Mouse (Mus musculus) ovary, adult 18-20 months (tissue): ENCODE measurements at regions not wholly inside any gene's neighbourhood (a gene's known extent, or its start where the extent isn't known, plus 50 kb on each side); places are given as distances from the start of the nearest gene placed in this dataset.

Experiments
- DNase-seq: peaks from one replicate; pipeline ENCODE4 v3.0.0; 2022; ENCODE audit warnings: low spot score, mixed read lengths

DNA sequence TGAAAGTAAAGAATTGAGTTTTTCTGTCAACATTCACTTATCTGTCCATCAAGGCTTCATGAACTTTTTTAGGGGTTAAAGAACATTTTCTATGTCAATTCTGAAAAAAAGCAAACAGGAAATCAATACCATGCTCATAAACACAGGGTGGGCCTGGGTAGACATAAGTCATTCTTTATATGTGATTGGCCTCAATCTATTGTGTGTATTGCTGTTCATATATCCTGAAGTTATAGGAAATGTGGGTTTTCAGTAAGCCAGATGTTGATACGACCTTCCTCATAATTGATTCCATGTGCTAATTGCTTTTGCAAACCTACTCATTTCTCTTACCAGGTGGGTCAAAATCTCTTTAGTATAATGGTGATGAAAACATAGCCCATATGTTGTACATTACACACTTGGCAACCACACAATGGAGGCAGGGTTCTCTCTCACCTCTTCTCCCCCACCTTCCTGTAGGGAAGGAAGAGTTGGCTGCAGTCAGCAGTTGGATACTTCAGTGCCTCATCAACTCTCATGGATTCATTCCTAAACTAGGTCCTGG, 182.6 kb upstream of the Cd180 start:
- DNase-seq = no peak

DNA sequence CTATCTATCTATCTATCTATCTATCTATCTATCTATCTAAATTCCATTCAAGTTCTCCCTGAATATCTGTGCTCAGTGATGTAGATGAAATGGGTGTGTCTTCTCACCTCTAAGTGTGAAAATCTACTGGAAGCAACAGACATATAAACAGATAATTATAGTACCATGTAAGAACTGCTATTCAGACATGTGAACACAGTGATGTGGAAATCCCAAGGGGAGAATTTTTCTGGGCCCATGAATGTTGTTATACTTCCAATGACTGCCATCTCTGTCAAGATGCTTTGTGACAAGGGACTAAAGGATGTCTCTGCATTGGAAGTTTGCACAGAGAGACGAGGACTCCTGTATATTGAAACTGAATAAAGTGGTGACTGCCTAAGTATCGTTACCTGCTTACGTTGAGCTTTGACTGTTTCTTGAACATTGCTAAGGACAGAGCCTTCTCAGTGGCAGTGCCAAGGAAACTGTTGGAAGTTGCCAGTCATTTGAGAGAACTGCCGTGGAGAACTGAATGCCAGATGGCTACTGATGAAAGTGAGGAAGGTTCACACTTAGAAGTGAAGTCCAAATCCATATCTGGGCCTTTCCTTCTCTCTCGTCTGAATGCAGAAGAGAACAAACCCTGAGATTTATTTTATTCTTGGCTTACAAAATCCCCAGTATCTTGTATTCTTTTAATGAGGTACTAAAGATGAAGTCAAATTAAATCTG, 175.0 kb upstream of the Cd180 start:
- no peak for DNase-seq

DNA sequence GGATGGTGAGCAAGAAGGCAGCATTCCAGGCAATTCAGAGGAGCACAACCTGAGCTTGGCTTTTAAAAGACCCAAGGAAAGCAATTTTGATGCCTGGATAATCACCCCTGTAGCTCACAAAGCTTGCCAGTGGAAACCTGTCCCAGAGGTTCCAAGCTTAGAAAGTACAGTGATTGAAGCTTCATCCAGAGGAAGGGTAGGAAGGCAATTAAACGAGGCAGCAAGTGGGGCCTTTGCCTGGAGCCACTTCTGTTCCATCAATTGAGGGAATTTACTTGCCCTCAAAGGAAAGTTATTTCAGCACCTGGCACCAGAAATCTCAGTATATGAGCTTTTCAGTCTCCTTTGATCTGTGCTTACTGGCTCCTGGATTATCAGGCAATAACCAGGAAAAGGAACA, 171.9 kb upstream of the Cd180 start:
- no peak for DNase-seq

DNA sequence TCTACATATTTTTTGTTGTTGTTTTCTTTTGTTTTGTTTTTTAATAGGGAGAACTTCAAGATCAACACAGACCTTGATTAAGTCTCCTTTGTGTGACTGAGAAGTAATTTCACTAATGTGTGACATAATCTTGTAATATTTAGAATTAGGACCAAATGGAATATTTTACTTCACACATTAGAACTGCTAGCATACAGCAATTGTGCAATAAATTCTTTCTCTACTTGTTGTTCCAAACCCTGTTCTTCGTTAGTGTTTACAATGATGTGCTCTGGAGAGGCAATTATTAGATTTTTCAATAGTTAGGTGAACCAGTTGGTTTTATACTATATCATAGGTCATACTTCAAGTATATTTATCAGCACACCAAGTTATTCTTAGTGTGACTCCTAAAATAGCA, 171.3 kb upstream of the Cd180 start:
- DNase-seq = no peak

DNA sequence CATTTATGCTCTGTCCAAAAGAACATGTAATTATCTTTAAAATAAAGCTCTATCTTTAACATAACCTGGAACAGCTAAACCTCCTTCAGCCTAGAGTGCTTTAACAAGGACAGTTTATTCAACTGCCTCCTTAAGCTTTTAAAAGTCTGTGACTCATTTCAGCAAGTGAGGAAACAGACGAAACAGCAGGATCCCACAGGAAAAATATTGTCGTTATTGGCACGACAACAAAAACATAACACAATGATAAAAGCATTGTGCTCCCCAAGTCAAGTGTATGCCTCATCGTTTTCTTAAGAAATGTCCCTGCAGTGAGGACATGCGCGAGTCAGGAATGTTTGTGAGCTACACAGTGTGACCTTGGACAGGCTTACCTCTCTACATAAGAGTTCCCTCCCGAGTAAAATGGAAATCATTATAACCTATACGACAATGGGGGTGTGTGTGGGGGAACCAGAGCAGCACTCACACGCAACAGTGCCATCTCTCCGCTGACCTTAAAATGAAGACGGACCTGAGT, 166.7 kb upstream of the Cd180 start:
- no peak for DNase-seq

DNA sequence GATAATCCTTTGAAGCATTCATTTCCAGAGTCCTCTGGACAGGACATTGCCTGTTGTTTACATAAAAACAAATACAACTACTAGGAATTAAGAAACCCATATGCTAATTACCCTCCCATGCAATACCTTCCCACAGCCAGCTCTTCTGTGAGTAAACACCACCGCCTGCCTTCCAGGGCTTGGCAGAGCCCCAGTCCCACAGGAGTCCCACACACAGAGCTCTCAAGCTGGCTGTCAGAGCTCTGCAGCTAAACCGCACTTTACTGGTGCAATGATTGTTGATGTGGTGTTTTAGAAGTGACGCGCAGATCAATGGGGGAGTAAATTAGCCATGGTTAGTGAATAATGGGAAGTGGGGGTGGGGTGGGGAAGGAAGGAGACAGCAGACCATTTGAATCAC, 159.6 kb upstream of the Cd180 start:
- DNase-seq = no peak

DNA sequence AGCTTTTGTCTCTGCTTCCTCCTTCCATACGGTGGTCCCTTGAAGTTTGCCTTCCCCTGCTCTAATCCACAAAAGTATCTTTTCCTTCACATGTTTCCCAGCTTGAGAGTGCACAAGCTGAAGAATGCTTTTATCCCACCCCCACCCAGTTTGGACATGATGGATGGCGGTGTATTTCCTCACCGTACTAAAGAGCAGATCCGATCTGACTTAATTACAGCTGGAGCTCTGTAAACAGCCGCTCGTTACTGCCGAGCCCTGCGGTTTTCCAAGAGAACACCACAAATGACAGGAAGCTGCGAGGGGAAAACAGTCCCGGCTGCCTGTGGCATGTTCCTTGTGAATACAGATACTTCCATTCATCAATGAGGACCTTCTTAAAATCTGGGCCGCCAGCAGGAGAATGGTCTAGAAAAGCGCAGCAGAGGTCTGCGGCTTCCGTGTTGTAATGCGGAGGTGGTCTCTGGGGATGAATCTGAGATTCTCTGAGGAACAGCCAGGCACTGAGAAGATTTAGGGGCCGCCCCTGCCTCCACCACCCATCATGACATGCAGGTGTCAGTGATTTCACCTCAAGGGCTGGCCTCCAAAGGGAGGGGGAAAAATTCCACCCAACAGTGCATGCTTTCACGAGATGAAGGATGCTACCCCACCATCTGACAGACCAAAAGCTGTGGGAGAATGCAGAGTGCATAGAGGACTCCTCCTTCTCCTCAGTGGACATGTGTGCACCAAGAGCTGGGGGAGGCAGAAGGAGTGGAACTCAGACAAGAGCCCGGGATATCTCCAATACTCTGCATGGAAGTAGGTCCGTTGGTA, 155.7 kb upstream of the Cd180 start:
- DNase-seq = no peak

DNA sequence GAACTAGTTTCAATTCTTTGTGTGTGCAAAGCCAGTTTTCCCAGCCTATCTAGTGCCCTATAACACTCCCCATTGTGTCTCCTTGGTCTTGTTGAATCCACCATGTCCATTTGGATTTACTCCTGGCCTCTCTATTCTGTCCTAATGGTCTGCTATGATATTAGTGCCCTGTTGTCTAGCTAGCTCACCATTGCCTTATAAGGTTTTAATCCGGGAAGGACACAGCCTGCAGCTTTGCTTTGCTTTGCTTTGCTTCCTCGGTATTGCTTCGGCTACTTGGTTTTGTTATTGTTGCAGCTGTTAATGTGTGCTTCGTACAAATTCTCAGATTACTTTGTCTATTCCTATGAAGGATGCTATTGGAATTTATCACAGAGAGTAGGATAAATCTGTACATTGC, 152.9 kb upstream of the Cd180 start:
- no peak for DNase-seq

DNA sequence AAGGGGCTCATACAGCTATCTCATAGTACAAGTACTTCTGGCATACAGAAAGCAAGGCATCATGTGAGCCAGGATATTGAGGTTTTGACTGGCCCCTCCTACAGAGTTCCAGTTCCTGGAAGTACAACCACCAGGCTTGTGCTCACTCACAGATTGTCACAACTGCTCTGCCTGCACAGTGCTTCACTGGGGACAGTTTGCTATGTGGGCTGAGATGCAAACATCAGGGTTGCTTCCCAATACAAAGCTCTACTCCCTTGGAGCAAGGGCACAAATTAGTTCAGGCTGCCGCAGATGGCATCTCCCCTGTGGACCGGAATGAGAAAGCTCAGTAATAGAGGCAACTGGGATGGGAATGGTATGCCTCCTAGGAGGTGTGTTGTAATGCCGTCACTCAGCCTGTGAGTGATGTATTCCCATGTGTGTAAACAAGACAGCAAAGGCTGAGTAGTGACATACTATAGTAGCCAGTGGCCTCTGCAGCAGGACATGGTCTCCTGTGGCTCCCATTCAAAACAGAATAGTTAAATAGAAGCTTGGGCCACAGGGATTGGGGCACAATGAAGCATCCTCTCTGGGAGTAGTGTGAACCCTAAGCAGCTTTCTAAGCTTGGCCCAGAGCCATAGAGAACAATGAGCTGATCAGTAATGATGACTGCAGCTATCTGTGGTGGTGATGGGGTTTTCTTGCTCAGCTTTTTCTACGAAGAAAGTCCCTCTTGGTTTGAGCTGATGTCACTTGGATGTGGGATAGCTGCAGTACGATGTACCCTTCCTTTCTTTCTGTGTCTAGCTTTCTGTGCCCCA, 148.8 kb upstream of the Cd180 start:
- DNase-seq = no peak

DNA sequence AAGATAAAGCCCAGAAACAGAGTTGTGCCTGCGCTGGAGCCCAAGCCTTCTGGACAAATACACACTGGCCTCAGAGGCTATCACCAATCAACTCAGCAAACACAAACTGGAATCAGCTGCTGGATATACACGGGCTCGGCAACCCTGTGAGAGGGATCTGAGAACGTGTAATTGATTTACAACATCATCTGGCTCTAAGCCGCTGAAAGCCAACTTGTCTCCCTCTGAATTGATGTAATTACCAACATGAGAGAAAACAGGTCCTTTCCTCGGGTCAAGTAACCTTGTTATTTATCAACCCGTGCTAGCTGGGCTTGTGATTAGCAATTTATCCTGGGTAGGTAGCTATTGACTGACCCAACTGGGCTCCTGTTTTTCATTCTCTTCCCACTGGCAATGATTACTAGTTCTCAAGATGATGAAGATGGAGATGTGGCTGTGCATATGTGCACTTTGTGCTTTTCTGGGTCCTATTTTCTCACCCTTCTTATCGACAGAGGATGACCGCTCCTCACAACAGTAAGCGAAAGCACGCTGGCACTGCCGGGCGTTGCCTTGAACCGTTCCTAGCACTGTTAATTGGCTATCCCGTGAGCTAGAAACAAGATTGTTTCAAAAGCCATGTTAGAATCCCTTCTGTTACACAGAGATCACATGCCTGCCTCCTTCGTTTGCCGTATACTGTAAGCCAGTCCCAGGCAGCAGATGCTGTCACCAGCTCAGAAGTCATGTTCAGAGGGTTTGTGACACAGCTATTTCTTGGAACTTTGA, 147.3 kb upstream of the Cd180 start:
- DNase-seq = no peak

DNA sequence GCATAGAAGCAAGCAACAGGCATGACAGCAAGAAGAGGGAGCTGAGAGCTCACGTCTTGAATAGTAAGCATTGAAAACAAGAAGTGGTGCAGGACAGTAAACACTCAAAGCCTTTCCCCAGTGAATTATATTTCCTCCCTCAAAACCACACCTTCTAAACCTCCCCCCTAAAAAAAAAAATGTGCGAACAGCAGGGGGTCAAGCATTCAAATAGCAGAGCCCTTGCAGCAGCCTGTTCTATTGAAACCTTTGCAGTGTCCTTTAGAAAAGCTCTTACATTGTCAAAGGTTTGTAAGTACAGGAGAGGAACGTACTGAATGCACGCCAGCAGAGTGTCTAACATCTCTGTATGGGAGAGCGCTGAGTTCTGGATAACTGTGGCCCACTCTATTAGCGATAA, 145.1 kb upstream of the Cd180 start:
- DNase-seq = no peak

DNA sequence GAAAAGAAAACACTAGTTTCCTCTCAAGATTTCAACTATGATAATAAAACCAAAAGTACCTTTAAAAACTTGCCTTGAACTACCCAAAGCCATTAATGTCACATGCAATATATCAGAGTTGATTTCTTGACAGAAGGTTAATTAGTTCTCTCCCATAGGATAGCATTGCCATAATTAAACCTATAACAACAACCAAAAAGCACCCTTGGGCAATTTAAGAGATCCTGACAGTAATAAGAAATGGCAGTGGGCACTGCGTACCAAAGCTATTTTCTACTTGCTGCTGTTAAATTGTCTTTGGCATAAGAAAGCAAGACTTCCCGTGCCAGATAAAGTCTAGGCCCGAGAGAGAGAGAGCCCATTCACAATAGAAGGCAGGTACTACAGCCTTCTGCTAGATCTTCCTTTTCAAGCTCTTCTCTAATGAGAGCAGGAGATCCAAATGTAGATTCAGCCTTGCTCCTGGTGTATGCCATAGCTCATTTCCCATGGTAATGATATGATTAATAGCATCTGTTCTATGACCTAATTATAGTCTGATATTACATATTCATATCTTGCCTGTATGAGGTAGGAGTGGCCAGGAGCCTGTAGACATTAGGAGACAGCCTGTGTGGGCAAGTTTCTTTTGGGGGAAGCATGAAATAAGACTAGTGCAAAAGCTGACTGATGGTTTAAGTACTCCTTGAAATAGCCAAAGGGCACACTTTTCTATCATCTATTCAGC, 126.3 kb upstream of the Cd180 start:
- no peak for DNase-seq

DNA sequence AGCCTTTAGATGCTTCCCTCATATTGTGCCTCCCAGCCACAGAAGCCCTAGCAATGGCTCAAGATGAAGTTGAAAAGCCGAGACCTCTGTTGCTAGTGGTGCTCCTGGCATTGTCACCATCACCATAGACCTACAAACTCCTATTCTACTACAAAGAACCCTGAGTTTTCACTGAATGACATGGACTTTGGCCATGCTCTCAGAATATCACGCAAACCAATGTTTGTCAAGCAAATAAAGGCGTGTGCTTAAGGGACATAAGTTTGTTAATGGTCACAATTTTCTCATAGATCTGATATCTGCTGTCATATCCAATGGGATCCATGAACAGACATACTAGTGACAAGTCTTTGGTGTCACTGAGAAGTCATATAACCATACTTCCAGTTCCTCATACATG, 123.8 kb upstream of the Cd180 start:
- DNase-seq = no peak

DNA sequence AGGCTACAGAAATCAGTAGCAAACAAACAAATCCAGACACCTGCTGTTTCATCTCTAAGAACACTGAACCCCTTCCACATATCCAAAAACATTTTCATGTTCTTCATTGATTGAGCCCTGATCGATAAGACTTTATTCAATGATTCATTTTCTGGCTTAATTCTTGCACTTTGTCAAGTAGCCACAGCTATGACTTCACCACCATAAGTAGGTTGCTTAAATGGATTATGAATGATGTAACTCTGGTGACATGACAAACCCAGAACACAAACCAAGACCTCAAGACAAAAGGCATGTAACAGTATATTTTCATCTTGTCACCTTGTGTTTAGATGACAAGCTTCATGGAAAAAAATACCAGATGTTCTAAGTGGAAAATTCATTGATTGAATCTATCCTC, 123.1 kb upstream of the Cd180 start:
- no peak for DNase-seq

DNA sequence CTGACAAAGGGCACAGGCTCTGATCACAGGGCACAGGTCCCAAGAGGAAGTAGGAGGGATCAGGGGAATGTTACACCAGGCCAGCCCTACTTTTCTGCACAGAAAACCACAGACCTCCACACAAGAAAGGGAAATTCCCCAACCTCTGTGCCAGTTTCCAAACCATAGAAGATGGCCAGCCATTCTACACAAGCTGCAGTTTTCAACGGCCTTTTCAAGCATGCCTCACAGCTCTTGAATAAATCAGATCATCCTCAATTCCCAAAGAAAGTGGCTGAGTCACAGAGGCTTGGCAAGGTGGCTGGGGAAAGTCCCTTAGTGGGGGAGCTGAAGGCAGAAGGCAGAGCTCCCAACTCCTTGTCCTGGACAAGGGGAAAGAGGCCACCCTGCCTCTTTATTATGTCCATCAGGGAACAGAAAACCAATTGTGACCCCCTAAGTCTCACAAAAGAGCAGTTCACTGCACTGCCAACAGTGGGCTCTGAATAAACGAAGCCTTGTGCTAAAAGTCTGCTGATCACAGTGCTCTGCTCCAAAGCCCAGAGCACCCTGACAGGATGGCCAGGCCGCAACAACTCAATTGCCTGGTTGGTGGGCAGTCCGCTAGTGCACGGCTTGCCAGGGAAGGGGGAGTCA, 120.0 kb upstream of the Cd180 start:
- DNase-seq = no peak

DNA sequence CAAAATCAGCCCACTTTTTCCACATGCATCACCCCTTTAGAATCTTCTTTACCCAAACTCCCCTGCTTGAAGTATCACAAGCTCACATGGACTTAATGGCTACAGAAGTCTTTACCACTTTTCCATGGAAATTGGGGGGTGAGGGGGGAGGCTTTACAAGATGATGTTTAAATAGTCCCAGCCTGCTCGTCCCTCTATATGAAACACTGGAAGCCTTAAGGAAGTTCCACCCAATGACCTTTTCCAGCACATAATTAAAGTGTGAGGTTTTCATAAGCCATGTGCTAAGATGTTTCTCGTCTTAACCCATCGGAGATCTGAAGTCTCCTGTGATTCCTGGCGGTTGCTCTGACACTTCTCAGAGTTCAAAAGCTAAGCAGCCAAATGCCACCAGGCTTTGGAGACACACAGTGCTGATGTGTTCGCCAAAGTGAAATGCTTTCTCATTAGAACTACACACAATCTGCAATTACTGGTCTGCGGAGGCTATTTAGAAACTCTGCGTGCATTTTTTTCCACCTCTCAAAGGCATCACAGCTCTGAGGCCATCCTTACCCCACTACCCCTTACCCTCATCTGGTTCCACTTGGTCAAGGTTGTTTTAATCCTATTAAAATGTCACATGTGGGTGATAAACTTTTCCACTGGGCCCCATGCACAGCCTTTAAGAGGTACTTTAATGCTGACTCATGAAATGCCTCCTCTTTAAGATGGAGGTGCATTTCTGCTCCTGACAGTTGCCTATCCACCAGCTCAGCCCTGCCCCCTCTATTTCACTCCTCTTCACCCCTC, 116.3 kb upstream of the Cd180 start:
- DNase-seq = no peak

DNA sequence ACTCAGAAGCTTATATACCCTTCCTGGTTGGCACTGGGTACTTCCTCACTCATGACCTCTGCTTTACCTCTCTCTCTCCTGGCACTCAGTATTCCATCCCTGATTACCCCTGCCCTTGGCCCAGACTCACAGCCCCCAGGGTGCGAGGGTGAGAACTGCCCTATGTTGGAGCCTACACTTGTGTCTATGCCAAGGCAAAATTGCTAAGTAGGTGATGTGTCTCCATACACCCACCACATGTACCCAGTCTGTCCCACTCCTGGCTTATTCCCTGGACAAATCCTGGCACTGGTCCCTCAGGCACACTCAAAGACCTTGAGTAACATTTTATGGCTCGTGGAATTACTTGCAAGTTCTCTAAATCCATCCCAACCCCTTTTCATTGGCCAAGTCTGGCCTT, 114.5 kb upstream of the Cd180 start:
- no peak for DNase-seq

DNA sequence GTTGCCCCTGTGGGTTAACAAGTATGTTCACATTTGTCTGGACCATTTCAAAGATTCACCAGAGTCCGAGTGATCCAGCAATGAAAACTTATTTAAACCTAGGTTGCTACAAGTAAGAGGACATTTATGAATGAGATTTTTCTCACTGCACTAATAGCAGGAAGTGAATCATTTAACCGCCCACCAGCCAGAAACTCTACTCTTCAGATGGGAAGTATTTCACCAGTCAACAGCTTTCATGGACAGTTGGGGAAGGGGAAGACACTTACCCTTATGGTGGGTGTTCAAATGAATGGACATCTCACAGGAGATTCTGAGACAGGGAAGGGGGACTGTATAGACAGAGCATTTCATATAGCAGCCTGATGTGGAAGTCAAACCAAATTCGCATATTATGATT, 113.7 kb upstream of the Cd180 start:
- DNase-seq = no peak

DNA sequence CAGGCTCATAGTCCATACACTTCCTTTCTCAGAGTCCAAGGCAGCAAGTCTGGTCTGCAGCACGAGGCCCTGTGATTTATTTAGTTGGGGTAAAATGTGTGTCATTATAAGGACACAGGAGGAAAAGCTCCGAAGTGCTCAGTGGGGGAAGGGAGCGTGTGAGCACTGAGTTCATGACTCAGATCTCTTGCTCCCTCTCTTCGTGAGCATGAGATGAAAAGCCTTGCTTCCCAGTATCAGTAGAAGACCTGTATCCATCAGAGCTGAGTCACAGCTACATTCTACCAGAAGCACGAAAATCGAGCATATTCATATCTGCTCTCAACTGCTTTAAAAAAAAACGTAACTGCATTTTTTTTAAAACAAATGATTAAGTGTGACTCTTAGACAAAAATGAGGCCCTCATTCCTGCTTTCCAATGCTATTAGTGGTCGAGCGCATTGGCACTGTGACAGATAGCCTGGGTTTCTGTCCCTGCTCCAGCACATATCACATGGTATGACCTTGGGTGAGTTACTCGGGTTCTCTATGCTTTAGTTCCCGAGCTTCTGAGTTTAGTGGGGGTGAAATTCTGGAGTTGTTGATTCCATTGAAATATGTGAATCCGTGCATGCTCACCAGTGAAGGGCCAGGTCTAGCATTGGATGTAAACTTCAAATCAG, 109.2 kb upstream of the Cd180 start:
- peak; percentile 58 for DNase-seq
